In the genomic region with DNA sequence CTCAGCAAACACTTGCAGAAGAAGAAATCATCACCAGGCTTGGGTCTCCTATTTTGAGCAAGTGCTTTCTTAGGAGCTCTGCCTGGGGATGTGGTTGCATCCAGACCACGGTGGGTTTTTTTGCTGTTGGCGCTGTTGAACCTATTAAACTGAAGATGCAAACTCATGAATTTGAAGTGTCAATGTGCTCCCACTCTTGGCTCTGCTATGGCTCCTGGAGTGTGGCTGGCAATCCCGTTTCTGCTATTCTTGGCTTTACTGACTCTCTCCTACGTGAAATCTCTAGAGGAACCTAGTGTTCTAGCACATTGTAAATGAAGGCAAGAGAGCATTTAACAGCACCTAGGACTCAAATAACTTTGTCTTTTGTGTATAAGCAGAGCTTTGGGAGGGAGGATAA, we compare ENCODE assay signal across 14 mouse cellular contexts.
A peak's percentile ranks its signal among the peaks of the same experiment; 100 is the strongest.
DNase-seq lines count a peak whose midpoint lies in the region; ATAC-seq and TF ChIP-seq lines count a peak whose summit lies in the region.
"Had no signal": no experiment of that assay in that cellular context is flagged by ENCODE, and none has a peak within 500 bp of the region (broad histone marks: within the 10 kb centered on the region; RNA-seq: fewer than 3 reads in every experiment).

No protein-coding gene starts in this region.

- H3K9ac ChIP-seq in liver, embryonic 12.5 days = no peak overlapping the region
- H3K9ac ChIP-seq: heart, embryonic 13.5 days; hindbrain, embryonic 12.5 days; liver, embryonic 13.5 days had no signal

- intact Hi-C loops in left cerebral cortex, postnatal 4 days (cut with DNase I) = no loop called here

- DNase-seq in layer of hippocampus, adult 2 months (ENCODE audit: low spot score in 2 of 2) = peak; percentile 9 to 20
- no peak for DNase-seq in layer of hippocampus, postnatal 36 days
- DNase-seq in cerebellum, adult 9-10 months = peak; percentile 25
- peak; percentile 74 to 86 for DNase-seq in frontal cortex, postnatal 36 days (ENCODE audit: low spot score in 2 of 2)
- DNase-seq in left cerebral cortex, postnatal 4 days = peak; percentile 22
- DNase-seq in adipocyte (ENCODE audit: low spot score) = no peak
- DNase-seq: gastrocnemius, postnatal 25 days; kidney, adult 11 months; liver, embryonic 13.5 days had no signal

- no peak overlapping the region for H3K27ac ChIP-seq in layer of hippocampus, adult 2 months
- H3K27ac ChIP-seq in liver, embryonic 12.5 days = no peak overlapping the region
- H3K27ac ChIP-seq: heart, embryonic 13.5 days; hindbrain, embryonic 12.5 days; liver, embryonic 13.5 days had no signal

- H3K27me3 ChIP-seq in liver, embryonic 12.5 days (replicated peaks) = no peaks in the 10 kb centered on the region
- H3K27me3 ChIP-seq: heart, embryonic 13.5 days; hindbrain, embryonic 12.5 days; liver, embryonic 13.5 days had no signal

- 0 out of 2 replicates have a peak, but pooled peaks cover 4% of the 10 kb centered on the region for H3K9me3 ChIP-seq in liver, embryonic 12.5 days (replicated peaks)
- H3K9me3 ChIP-seq: heart, embryonic 13.5 days; hindbrain, embryonic 12.5 days; liver, embryonic 13.5 days had no signal

- no peak for ATAC-seq in monocyte, adult 5-6 weeks (replicated peaks; ENCODE audit: insufficient number of reproducible peaks, low FRiP score, low TSS enrichment, poor library complexity, severe bottlenecking)
- no peak for ATAC-seq in liver, embryonic 12.5 days
- ATAC-seq: midbrain, embryonic 16.5 days had no signal

- no peak overlapping the region for H3K4me2 ChIP-seq in liver, embryonic 12.5 days
- H3K4me2 ChIP-seq: heart, embryonic 13.5 days; hindbrain, embryonic 12.5 days; liver, embryonic 13.5 days had no signal

- H3K36me3 ChIP-seq in liver, embryonic 12.5 days = no peaks in the 10 kb centered on the region
- H3K36me3 ChIP-seq: heart, embryonic 13.5 days; hindbrain, embryonic 12.5 days; liver, embryonic 13.5 days had no signal

- H3K4me1 ChIP-seq in liver, embryonic 12.5 days = no peaks in the 10 kb centered on the region
- H3K4me1 ChIP-seq: heart, embryonic 13.5 days; hindbrain, embryonic 12.5 days; liver, embryonic 13.5 days had no signal

- no peak for TF ChIP-seq CTCF in layer of hippocampus, adult 2 months (conservative IDR thresholded peaks at IDR 0.05)

- WGBS in liver, embryonic 12.5 days (ENCODE audit: insufficient replicate concordance) = 65% methylated on average over 4 of the region's 4 CpGs

- no peak overlapping the region for H3K4me3 ChIP-seq in layer of hippocampus, adult 2 months
- no peak overlapping the region for H3K4me3 ChIP-seq in liver, embryonic 12.5 days
- H3K4me3 ChIP-seq: heart, embryonic 13.5 days; hindbrain, embryonic 12.5 days; liver, embryonic 13.5 days had no signal

Comparison
In these comparisons a context has a peak if more than half of its experiments do, and no peak if none do; other contexts are left out.
1. DNase-seq: peak in layer of hippocampus, adult 2 months (2 of 2), cerebellum, adult 9-10 months (single experiment), frontal cortex, postnatal 36 days (2 of 2) and left cerebral cortex, postnatal 4 days (single experiment); none in layer of hippocampus, postnatal 36 days (0 of 2) and adipocyte (single experiment).